Mouse (Mus musculus) left cerebral cortex, adult 2 months (tissue): Measurements from ENCODE around the gene Arpp21. TPM values are rescaled to one million over a fixed set of nuclear protein-coding genes. Genes with fewer than 3 reads are reported as not detected.

ENCODE experiments used
- DNase-seq, 2 experiments: peaks; one replicate each; pipeline ENCODE4 v3.0.0; 2021 to 2022; ENCODE audit warnings: low spot score in 2 of 2, mixed read lengths in 1 of 2; ENCODE audit errors: extremely low spot score in 1 of 2
- H3K27ac ChIP-seq: fragments of 200-600 bp; 2 replicates; pipeline ENCODE4 v1.8.1; 2022
- H3K4me3 ChIP-seq: fragments of 200-600 bp; 2 replicates; pipeline ENCODE4 v1.8.1; 2022
- CTCF ChIP-seq: fragments of 200-600 bp; IDR thresholded peaks from 2 replicates; pipeline ENCODE4 v1.8.1; 2022; ENCODE audit warnings: antibody characterized with exemption, mild to moderate bottlenecking, moderate library complexity
- intact Hi-C: fragments of 180-260 bp; cut with DNase I; formaldehyde crosslinking; loops from one replicate; pipeline ENCODE4 v1.15.1; 2025
- total RNA-seq, 2 experiments: library from RNA; stranded (reverse); gene quantifications; 2 replicates each; pipeline ENCODE4 v1.2.3; 2021

Arpp21 gene
- total RNA-seq, 2 experiments from 2014 or later, result 762 to 763 TPM

- no peak overlapping the region for H3K4me3 ChIP-seq
- H3K27ac ChIP-seq, result peak overlapping the region; percentile 63
- peak; percentile 65 to 68 for DNase-seq
- intact Hi-C loops, result no loop called here
- no peak for TF ChIP-seq CTCF
These were observed 28.0 kb downstream of the Arpp21 start for GRCm38 (mm10) chr9:112207767-112208166.

GRCm38 (mm10) chr9:112198296-112198695 is 37.4 kb downstream of the Arpp21 start:
- intact Hi-C loops, result no loop called here
- Histone ChIP-seq H3K27ac (peak overlapping the region; percentile 63), H3K4me3 (no peak overlapping the region)
- DNase-seq, result no peak
- TF ChIP-seq CTCF, result no peak

- intact Hi-C loops, result no loop called here
- TF ChIP-seq CTCF, result no peak
- Histone ChIP-seq H3K4me3 (no peak overlapping the region), H3K27ac (peak overlapping the region; percentile 60)
- no peak for DNase-seq
These were observed 41.7 kb downstream of the Arpp21 start for GRCm38 (mm10) chr9:112194049-112194448.

GRCm38 (mm10) chr9:112189394-112189793 is 46.3 kb downstream of the Arpp21 start:
- intact Hi-C loops, result loop anchor here (2.0 to 10.0 kb wide), 2 partner anchors 985 to 1059 kb away; no protein-coding TSS in a partner anchor
- Histone ChIP-seq H3K27ac (peak overlapping the region; percentile 89), H3K4me3 (no peak overlapping the region)

GRCm38 (mm10) chr9:112188358-112188893 is 47.3 kb downstream of the Arpp21 start:
- no peak for DNase-seq
- Histone ChIP-seq H3K4me3 (peak overlapping the region; percentile 58), H3K27ac (peak overlapping the region; percentile 89)
- no peak for TF ChIP-seq CTCF
- intact Hi-C loops, result loop anchor here (2.0 to 10.0 kb wide), 2 partner anchors 986 to 1060 kb away; no protein-coding TSS in a partner anchor

More at GRCm38 (mm10) chr9:112189394-112189793, 46.3 kb downstream of the Arpp21 start:
- DNase-seq, result peak in 1 of 2 experiments; percentile 47
- no peak for TF ChIP-seq CTCF

GRCm38 (mm10) chr9:112187667-112188066 is 48.1 kb downstream of the Arpp21 start:
- Histone ChIP-seq H3K27ac (peak overlapping the region; percentile 89), H3K4me3 (peak overlapping the region; percentile 58)
- TF ChIP-seq CTCF, result no peak
- DNase-seq, result peak; percentile 60 to 63
- intact Hi-C loops, result loop anchor here (2.0 to 10.0 kb wide), 2 partner anchors 987 to 1061 kb away; no protein-coding TSS in a partner anchor

GRCm38 (mm10) chr9:112186336-112187305 is 49.1 kb downstream of the Arpp21 start:
- no peak for TF ChIP-seq CTCF
- H3K4me3 ChIP-seq, result peak overlapping the region; percentile 58
- peak overlapping the region; percentile 89 for H3K27ac ChIP-seq
- no peak for DNase-seq
- intact Hi-C loops, result loop anchor here (10.0 kb wide), 1 partner anchor 988 kb away; no protein-coding TSS in a partner anchor

- Histone ChIP-seq H3K4me3 (peak overlapping the region; percentile 58), H3K27ac (peak overlapping the region; percentile 89)
- no peak for DNase-seq
- TF ChIP-seq CTCF, result no peak
- intact Hi-C loops, result loop anchor here (10.0 kb wide), 1 partner anchor 989 kb away; no protein-coding TSS in a partner anchor
These were observed 50.0 kb downstream of the Arpp21 start for GRCm38 (mm10) chr9:112185746-112186145.

- intact Hi-C loops, result loop anchor here (10.0 kb wide), 1 partner anchor 992 kb away; no protein-coding TSS in a partner anchor
- DNase-seq, result no peak
- Histone ChIP-seq H3K27ac (peak overlapping the region; percentile 78; the same call in 1 of the 2 replicates), H3K4me3 (peak overlapping the region; percentile 48)
- no peak for TF ChIP-seq CTCF
These were observed 53.0 kb downstream of the Arpp21 start for GRCm38 (mm10) chr9:112182738-112183137.

GRCm38 (mm10) chr9:112180006-112180405 is 55.7 kb downstream of the Arpp21 start:
- no peak for TF ChIP-seq CTCF
- no peak overlapping the region for H3K27ac ChIP-seq
- DNase-seq, result no peak
- H3K4me3 ChIP-seq, result no peak overlapping the region
- intact Hi-C loops, result loop anchor here (10.0 kb wide), 1 partner anchor 995 kb away; no protein-coding TSS in a partner anchor

GRCm38 (mm10) chr9:112178438-112178837 is 57.3 kb downstream of the Arpp21 start:
- no peak for DNase-seq
- peak overlapping the region; percentile 38 for H3K27ac ChIP-seq

GRCm38 (mm10) chr9:112177569-112177968 is 58.2 kb downstream of the Arpp21 start:
- no peak overlapping the region for H3K4me3 ChIP-seq
- TF ChIP-seq CTCF, result no peak
- intact Hi-C loops, result no loop called here
- peak overlapping the region; percentile 26; the same call in 1 of the 2 replicates for H3K27ac ChIP-seq
- no peak for DNase-seq

More at GRCm38 (mm10) chr9:112178438-112178837, 57.3 kb downstream of the Arpp21 start:
- intact Hi-C loops, result no loop called here
- no peak overlapping the region for H3K4me3 ChIP-seq
- no peak for TF ChIP-seq CTCF
